Mouse (Mus musculus) mouse embryonic stem cell (cell line): Measurements from ENCODE around the gene Ccdc158.

Experiments
- in situ Hi-C, 2 experiments: fragments of 300-500 bp; cut with MboI; formaldehyde crosslinking; loops; 1 replicate in 1 of 2; 3 replicates in 1 of 2; pipeline ENCODE4 v1.14.3; 2019 to 2020; ENCODE audit warnings: low sequenced_read_pairs in 2 of 2, low pct_unique_long_range_greater_than_20kb in 1 of 2, mixed read lengths in 1 of 2; ENCODE audit not compliant: unreplicated experiment in 1 of 2

Gene Ccdc158

DNA sequence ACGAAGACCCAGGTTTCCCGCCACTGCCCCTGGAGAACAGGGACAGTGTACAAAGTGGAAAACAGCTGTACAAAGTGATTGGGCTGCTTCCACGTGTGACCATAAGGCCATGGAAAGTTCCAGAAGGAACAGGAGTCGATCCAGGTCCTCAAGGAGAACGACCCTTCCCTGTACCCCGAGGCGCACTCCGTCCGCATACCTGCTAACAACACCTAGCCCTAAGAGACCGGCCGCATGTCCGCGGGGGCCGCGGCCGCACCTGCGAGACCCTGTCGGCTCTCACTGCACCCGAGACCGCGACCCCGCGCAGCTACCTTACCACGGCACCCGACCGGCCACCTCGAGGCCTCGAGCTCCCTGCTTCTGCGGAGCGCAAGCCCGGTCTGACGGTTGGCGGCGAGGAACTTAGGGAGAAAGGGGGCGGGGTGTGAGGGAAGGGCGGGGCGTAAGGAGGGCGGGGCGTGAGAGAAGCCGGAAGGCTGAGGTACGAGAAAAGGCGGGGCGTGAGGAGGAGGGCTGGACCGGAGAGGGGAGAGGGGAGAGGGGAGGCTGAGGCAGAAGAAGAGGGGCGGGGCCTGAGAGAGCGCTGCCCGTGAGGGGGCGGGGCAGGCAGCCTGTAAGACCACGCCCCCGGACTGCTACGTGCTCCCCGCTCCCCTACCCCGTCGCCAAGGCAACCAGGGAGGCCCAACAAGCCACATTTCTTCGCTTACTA lies at the start of gene Ccdc158:
Gene Ccdc158 (minus strand): TSS at position 413 of the 715 bp plus-strand sequence.
- in situ Hi-C loops = no loop called here

GRCm38 (mm10) chr5:92721610-92722009 lies 46.5 kb upstream of the Ccdc158 start:
- in situ Hi-C loops = loop anchor here (10.0 kb wide), 2 partner anchors 233 to 253 kb away; no protein-coding TSS in a partner anchor

DNA sequence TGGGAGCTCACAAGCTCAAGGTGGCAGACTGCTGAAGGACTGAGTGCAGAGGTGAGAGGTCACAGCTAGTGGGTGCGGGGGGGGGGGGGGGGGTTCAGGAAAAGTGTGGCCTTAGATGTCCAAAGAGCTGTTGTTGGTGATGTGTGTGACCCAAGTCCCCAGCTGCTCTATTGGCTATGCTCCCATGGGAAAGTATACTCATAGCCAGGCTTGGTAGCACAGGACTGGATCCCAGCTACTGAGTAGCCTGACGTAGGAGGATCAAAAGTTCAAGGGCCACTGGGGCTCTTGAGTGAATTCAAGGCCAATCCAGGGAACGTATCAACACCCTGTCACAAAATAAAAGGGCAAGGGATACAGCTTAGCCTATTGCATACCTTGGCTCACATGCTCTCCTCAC lies 43.8 kb upstream of the Ccdc158 start:
- in situ Hi-C loops = loop anchor here in 1 of 2 experiments (5.0 kb wide), 1 partner anchor 37 kb away; the partner anchor contains the start of gene Shroom3

GRCm38 (mm10) chr5:92717666-92718360 lies 42.7 kb upstream of the Ccdc158 start:
- in situ Hi-C loops = loop anchor here in 1 of 2 experiments (5.0 kb wide), 1 partner anchor 36 kb away; the partner anchor contains the start of gene Shroom3

- in situ Hi-C loops = loop anchor here in 1 of 2 experiments (5.0 kb wide), 1 partner anchor 34 kb away; the partner anchor contains the start of gene Shroom3
Observed at GRCm38 (mm10) chr5:92715890-92716289, 40.8 kb upstream of the Ccdc158 start.

GRCm38 (mm10) chr5:92715319-92715718 lies 40.2 kb upstream of the Ccdc158 start:
- in situ Hi-C loops = loop anchor here in 1 of 2 experiments (5.0 kb wide), 1 partner anchor 33 kb away; the partner anchor contains the start of gene Shroom3

GRCm38 (mm10) chr5:92714886-92715285 lies 39.8 kb upstream of the Ccdc158 start:
- in situ Hi-C loops = loop anchor here in 1 of 2 experiments (5.0 kb wide), 1 partner anchor 33 kb away; the partner anchor contains the start of gene Shroom3

DNA sequence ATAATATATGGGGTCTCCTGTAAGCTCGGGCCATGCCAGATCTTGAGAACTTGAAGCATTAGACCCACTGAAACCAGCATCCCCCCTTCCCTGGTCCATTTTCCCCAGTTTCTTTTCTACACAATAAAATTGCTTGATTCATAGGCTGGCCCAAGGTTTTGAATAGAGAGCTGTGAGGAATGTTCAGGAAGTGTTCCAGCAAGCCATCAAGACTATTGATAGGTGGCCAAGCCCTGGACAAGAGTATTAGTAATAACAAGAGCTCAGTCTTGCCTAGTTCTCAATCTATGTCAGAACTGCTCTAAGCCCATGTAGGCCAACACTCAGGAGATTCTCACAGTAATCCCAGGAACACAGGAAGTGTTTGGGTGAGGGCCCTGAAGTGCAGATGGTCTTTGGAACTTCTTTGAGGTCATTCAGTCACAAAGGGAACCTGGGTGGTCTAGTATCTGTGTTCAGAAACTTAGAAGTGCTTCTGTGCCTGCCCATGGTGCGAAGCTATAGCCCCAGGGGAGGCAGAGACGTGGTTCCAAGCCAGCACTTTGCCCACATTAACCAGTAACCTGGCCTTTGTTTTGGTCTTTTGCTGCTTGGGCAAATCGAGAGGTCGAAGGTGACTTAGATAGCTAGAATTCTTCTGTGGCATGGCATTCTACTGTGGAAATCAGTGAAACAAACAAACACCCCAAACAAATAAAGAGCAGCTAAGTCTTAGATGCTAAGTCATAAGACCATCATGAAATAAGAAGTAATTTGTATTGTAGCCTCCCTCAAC lies 37.7 kb upstream of the Ccdc158 start:
- in situ Hi-C loops = no loop called here

GRCm38 (mm10) chr5:92711666-92712290 lies 36.7 kb upstream of the Ccdc158 start:
- in situ Hi-C loops = no loop called here

GRCm38 (mm10) chr5:92710779-92711178 lies 35.7 kb upstream of the Ccdc158 start:
- in situ Hi-C loops = no loop called here

GRCm38 (mm10) chr5:92707921-92708491 lies 32.9 kb upstream of the Ccdc158 start:
- in situ Hi-C loops = no loop called here

DNA sequence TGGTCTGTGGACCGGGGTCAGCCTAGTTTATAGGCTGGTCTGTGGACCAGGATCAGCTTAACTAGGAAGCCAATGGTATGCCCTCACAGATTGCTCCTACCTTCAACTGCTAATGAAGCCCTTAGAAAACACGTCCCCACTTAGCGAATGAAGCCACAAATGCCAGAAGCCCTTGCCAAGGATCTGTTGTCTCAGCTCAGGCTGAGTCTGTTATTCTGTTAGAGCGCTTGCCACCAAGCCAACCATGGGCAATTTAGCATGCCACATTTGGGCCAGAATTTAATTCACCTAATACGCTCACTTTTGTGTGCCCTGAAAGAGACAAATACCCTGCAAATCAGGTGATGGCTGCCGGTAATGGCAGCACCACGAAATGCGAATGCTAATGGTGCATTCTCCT lies 28.6 kb upstream of the Ccdc158 start:
- in situ Hi-C loops = no loop called here

DNA sequence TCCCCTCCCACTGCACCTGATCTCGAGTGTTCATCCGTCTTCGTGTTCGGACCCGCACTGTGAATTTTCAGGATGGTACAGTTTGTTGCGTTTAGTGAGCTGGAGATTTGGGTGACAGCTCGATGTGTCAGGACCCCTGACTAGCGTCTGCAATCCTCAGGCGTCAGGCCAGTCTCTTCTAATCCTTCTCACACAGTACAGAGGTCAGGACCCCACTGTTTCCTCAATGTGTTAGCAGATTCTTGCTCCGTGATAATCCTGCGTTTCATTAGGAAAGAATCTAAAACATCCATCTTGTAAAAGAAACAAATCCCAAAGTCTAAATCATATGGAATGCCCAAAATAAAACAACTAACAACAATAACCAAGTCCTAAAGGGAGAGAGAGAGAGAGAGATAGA lies 26.7 kb upstream of the Ccdc158 start:
- in situ Hi-C loops = no loop called here

DNA sequence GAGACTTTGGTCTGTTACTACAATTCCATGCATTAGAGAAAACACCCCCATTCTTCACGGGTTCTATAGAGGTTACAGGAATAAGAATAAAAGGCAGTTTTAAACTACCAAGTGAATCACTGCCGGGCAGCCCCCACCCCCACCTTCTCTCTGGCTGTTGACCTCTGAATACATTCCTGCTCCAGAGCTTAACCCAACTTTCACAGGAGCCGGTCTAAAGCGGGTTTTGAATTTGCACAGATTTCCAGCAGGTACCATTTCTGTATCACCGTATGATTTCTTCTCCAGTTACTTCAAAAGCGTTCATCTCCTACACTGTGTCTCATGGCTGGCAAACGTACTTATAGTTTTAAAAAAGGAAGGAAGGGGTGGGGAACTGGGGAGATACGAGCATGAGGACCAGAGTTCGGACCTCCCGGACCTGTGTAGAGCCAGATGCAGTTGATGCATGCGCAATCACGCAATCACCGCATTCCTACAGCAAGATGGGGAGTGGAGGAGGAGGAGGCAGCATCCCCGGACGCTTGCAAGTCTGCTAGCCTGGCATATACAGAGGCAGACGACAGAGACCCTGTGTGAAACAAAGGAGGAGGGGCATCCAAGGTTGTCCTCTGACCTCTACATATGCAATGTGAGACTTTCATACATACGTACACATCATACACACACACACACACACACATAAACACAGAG lies 23.9 kb upstream of the Ccdc158 start:
- in situ Hi-C loops = no loop called here

GRCm38 (mm10) chr5:92698131-92698836 lies 23.2 kb upstream of the Ccdc158 start:
- in situ Hi-C loops = no loop called here

GRCm38 (mm10) chr5:92694316-92694995 lies 19.4 kb upstream of the Ccdc158 start:
- in situ Hi-C loops = no loop called here
